Mouse (Mus musculus) liver, embryonic 14.5 days (tissue): ENCODE data around the gene Gm49403.

Source experiments
- CTCF ChIP-seq: IDR thresholded peaks from 2 replicates; pipeline ENCODE4 v1.5.1; 2016; ENCODE audit warnings: antibody characterized with exemption, low read depth, control low read depth
- EP300 ChIP-seq: IDR thresholded peaks from 2 replicates; pipeline ENCODE4 v1.6.1; 2016; ENCODE audit warnings: antibody characterized with exemption, low read depth

- TF ChIP-seq CTCF (no peak), EP300 (no peak)
Measured at GRCm38 (mm10) chr19:8892829-8893766, 9.4 kb downstream of the Gm49403 start, which contains the start of gene Ints5.
